Mouse (Mus musculus) lung, embryonic 14.5 days (tissue): Measurements from ENCODE around the gene Setd3. TPM values are rescaled to one million over a fixed set of nuclear protein-coding genes. Genes with fewer than 3 reads are reported as not detected.

ENCODE experiments used
- ATAC-seq: fragments of 200-750 bp; cut with Nextera tagmentation; 2 replicates; pipeline ENCODE4 v1.8.0; 2017; ENCODE audit warnings: mild to moderate bottlenecking, moderate TSS enrichment, moderate library complexity; ENCODE audit not compliant: insufficient read depth
- DNase-seq: peaks from one replicate; pipeline ENCODE4 v3.0.0-alpha.2; 2015
- H3K27ac ChIP-seq: fragments of 300-500 bp; sonication (generic); 2 replicates; pipeline ENCODE4 v1.5.1; 2014; ENCODE audit warnings: low read depth, mild to moderate bottlenecking, moderate library complexity
- H3K27me3 ChIP-seq: fragments of 300-500 bp; sonication (generic); 2 replicates; pipeline ENCODE4 v1.6.1; 2014; ENCODE audit warnings: low read length, control low read depth; ENCODE audit not compliant: insufficient read depth
- H3K36me3 ChIP-seq: fragments of 300-500 bp; sonication (generic); 2 replicates; pipeline ENCODE4 v1.6.1; 2014; ENCODE audit warnings: control low read depth; ENCODE audit not compliant: insufficient read depth
- H3K4me1 ChIP-seq: fragments of 300-500 bp; sonication (generic); 2 replicates; pipeline ENCODE4 v1.6.1; 2014; ENCODE audit warnings: antibody characterized with exemption, control low read depth; ENCODE audit not compliant: insufficient read depth
- H3K4me2 ChIP-seq: fragments of 300-500 bp; sonication (generic); 2 replicates; pipeline ENCODE4 v1.6.1; 2014; ENCODE audit warnings: mild to moderate bottlenecking
- H3K4me3 ChIP-seq: fragments of 300-500 bp; sonication (generic); 2 replicates; pipeline ENCODE4 v1.5.1; 2014; ENCODE audit warnings: low read depth, low read length
- H3K9ac ChIP-seq: fragments of 300-500 bp; sonication (generic); 2 replicates; pipeline ENCODE4 v1.6.1; 2014
- H3K9me3 ChIP-seq: fragments of 300-500 bp; sonication (generic); 2 replicates; pipeline ENCODE4 v1.6.1; 2016; ENCODE audit warnings: low read depth, low read length, control low read depth
- CTCF ChIP-seq: IDR thresholded peaks from 2 replicates; pipeline ENCODE4 v1.5.1; 2016; ENCODE audit warnings: antibody characterized with exemption, low read depth
- WGBS: fragments of 180-500 bp; shearing (Covaris S2); extraction: QIAGEN DNeasy Blood & Tissue Kit; methylation state at CpG from one replicate; pipeline ENCODE4 v1.1.7; 2014; 5-methylcytosine and 5-hydroxymethylcytosine counted together
- polyA plus RNA-seq: library from polyadenylated mRNA; unstranded; fragments of >200 nt; fragmentation: Nextera tagmentation; extraction: Ambion mirVana; gene quantifications from 2 replicates; pipeline ENCODE4 v1.2.1, GENCODE M21; 2014

Gene Setd3
- polyA plus RNA-seq, 1 experiment from 2014 or later = 68.8 TPM

- WGBS = 39% methylated on average over 18 of the region's 18 CpGs
- TF ChIP-seq CTCF = no peak
- no peaks in the 10 kb centered on the region for H3K9me3 ChIP-seq
- H3K4me1 ChIP-seq = peaks cover 6% of the 10 kb centered on the region
- H3K4me3 ChIP-seq = no peak overlapping the region
- H3K4me2 ChIP-seq = no peak overlapping the region
- H3K36me3 ChIP-seq = no peaks in the 10 kb centered on the region
- no peaks in the 10 kb centered on the region for H3K27me3 ChIP-seq
- H3K9ac ChIP-seq = 0 out of 2 replicates have a peak overlapping the region, but pooled peaks have one; percentile 29
- ATAC-seq = no peak
- DNase-seq = peak; percentile 26
- peak overlapping the region; percentile 50; the same call in 1 of the 2 replicates for H3K27ac ChIP-seq
Measured at GRCm38 (mm10) chr12:108213090-108214041, 34.3 kb upstream of the Setd3 start.

- TF ChIP-seq CTCF = no peak
- Histone ChIP-seq H3K36me3 (no peaks in the 10 kb centered on the region), H3K4me2 (no peak overlapping the region), H3K9ac (no peak overlapping the region), H3K27me3 (no peaks in the 10 kb centered on the region), H3K4me1 (peaks cover 6% of the 10 kb centered on the region), H3K27ac (0 out of 2 replicates have a peak overlapping the region, but pooled peaks have one; percentile 18), H3K4me3 (no peak overlapping the region), H3K9me3 (no peaks in the 10 kb centered on the region)
- no peak; the same call in 1 of the 2 replicates for ATAC-seq
- DNase-seq = no peak
- WGBS = 76% methylated on average over 6 of the region's 6 CpGs
Measured at GRCm38 (mm10) chr12:108212476-108212875, 33.4 kb upstream of the Setd3 start.

- DNase-seq = peak; percentile 55
- Histone ChIP-seq H3K9ac (no peak overlapping the region), H3K27me3 (no peaks in the 10 kb centered on the region), H3K27ac (peak overlapping the region; percentile 54; the same call in 1 of the 2 replicates), H3K4me1 (peaks cover 6% of the 10 kb centered on the region), H3K9me3 (no peaks in the 10 kb centered on the region), H3K36me3 (no peaks in the 10 kb centered on the region), H3K4me3 (no peak overlapping the region), H3K4me2 (no peak overlapping the region)
- WGBS = 37% methylated on average over 5 of the region's 5 CpGs
- TF ChIP-seq CTCF = no peak
- ATAC-seq = no peak; the same call in 1 of the 2 replicates
Measured at GRCm38 (mm10) chr12:108212071-108212470, 33.0 kb upstream of the Setd3 start.

DNA sequence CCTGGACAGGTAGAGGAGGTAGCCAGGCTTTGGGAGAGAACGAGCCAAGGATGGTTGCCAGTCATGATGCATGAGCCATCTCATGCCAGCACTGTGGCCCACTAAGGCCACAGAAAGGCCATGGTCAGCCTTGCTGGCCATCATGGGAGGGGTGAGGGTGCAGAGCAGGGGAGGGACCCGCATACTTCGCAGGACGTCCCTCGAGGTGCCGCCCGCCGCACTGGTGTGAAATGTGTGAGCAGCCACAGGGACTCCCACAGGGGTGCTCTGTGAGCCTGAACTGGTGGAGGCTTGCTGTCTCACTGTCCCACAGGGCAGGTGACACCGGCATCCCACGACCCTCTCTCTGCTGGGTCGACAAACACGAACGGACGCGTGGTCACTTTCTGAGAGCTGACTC is 31.5 kb upstream of the Setd3 start:
- no peaks in the 10 kb centered on the region for H3K27me3 ChIP-seq
- H3K9ac ChIP-seq = no peak overlapping the region
- peaks cover 6% of the 10 kb centered on the region for H3K4me1 ChIP-seq
- WGBS = 83% methylated on average over 15 of the region's 15 CpGs
- no peak for DNase-seq
- H3K4me3 ChIP-seq = no peak overlapping the region
- H3K9me3 ChIP-seq = no peaks in the 10 kb centered on the region
- no peak for ATAC-seq
- H3K27ac ChIP-seq = no peak overlapping the region
- TF ChIP-seq CTCF = no peak
- H3K36me3 ChIP-seq = peaks cover 10% of the 10 kb centered on the region
- H3K4me2 ChIP-seq = no peak overlapping the region

DNA sequence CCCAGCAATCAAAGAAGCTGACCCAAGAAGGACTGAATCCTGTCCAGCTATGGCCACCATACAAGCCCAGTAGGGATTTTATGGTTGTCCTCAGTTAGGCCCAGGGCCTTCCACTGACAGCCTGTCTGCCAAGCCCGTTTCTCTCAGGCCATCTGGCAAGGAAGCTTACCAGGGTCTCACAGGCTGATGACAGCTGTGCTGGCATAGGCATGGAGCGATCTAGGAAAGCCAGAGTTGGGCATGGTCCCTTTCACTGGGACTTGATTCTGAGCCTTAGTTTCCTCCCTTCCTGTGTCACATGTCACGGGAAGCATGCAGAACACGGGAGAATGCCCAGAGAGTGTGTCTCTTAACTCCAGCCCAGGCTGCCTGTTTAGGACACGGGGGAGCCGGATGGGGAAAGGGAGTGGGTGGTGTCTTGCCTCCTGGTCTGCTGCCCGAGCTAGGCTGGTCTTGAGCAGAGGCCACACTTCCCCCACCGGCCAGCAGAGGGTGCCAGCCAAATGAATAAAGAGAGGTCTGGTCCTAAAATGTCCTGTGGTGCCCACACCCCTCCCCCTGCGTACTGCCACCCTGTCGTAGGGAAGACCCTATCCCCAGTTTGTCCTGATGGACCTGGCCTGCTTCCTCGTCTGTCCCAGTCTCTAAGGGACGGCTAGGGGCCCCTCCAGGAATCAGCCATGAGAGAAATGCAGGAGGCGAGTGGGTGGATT is 29.8 kb upstream of the Setd3 start:
- Histone ChIP-seq H3K9ac (no peak overlapping the region), H3K4me2 (no peak overlapping the region), H3K9me3 (no peaks in the 10 kb centered on the region), H3K27me3 (no peaks in the 10 kb centered on the region), H3K36me3 (peaks cover 25% of the 10 kb centered on the region), H3K4me3 (no peak overlapping the region), H3K27ac (no peak overlapping the region), H3K4me1 (peaks cover 6% of the 10 kb centered on the region)
- ATAC-seq (peak; percentile 12; the same call in 1 of the 2 replicates), DNase-seq (peak; percentile 89)
- TF ChIP-seq CTCF = peak; percentile 91
- 28% methylated on average over 13 of the region's 13 CpGs for WGBS

GRCm38 (mm10) chr12:108208216-108208615 is 29.1 kb upstream of the Setd3 start:
- no peak overlapping the region for H3K4me3 ChIP-seq

DNA sequence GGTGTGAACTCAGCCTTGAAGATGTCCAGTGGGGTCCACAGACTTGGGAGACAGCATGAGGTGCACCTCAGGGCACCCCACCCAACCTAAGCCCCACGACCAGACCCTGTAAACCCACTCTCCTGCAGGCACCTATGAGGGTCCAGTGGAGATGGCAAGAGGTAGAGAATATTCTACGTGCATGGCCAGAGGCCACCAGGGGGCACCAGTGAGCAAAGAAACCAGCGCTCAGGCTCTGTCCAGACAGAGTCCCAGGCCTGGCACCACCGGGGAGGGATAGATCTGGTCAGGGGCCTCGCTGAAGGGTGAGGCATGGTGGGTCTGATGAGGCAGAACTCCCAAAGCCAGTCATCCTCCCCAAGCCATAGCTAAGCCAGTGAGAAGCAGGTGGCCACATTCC is 27.5 kb upstream of the Setd3 start:
- H3K4me2 ChIP-seq = no peak overlapping the region
- H3K9me3 ChIP-seq = no peaks in the 10 kb centered on the region
- H3K4me1 ChIP-seq = no peaks in the 10 kb centered on the region
- H3K27me3 ChIP-seq = no peaks in the 10 kb centered on the region
- no peak overlapping the region for H3K27ac ChIP-seq
- H3K4me3 ChIP-seq = no peak overlapping the region
- WGBS = 11% methylated on average over 5 of the region's 5 CpGs
- H3K36me3 ChIP-seq = peaks cover 46% of the 10 kb centered on the region
- no peak overlapping the region for H3K9ac ChIP-seq
- peak; percentile 91 for DNase-seq
- peak; percentile 64 for ATAC-seq
- TF ChIP-seq CTCF = peak; percentile 94

More at GRCm38 (mm10) chr12:108208216-108208615, 29.1 kb upstream of the Setd3 start:
- H3K27ac ChIP-seq = no peak overlapping the region
- DNase-seq (no peak), ATAC-seq (no peak)
- no peak overlapping the region for H3K4me2 ChIP-seq
- peaks cover 31% of the 10 kb centered on the region for H3K36me3 ChIP-seq
- TF ChIP-seq CTCF = no peak
- no peak overlapping the region for H3K9ac ChIP-seq
- no peaks in the 10 kb centered on the region for H3K9me3 ChIP-seq
- WGBS = 86% methylated on average over 9 of the region's 9 CpGs
- no peaks in the 10 kb centered on the region for H3K27me3 ChIP-seq
- peaks cover 5% of the 10 kb centered on the region for H3K4me1 ChIP-seq
